Mouse (Mus musculus) myocyte (in vitro differentiated cells): ENCODE measurements at regions not wholly inside any gene's neighbourhood (a gene's known extent, or its start where the extent isn't known, plus 50 kb on each side); places are given as distances from the start of the nearest gene placed in this dataset.

Experiments used
- H3K27me3 ChIP-seq: one replicate; pipeline ENCODE4 v1.6.1; 2011; ENCODE audit not compliant: control insufficient read depth, insufficient read depth, insufficient read length
- H3K36me3 ChIP-seq: one replicate; pipeline ENCODE4 v1.6.1; 2011; ENCODE audit not compliant: control insufficient read depth, insufficient read depth
- H3K4me2 ChIP-seq: one replicate; pipeline ENCODE4 v1.6.1; 2011; ENCODE audit warnings: low read depth, control low read depth
- H3K4me3 ChIP-seq: one replicate; pipeline ENCODE4 v1.5.1; 2011; ENCODE audit warnings: mild to moderate bottlenecking, control low read depth, moderate library complexity
- H3K79me2 ChIP-seq: one replicate; pipeline ENCODE4 v1.6.1; 2011; ENCODE audit not compliant: control insufficient read depth, insufficient read depth
- H3ac ChIP-seq: one replicate; pipeline ENCODE4 v1.6.1; 2011; ENCODE audit not compliant: control insufficient read depth, insufficient read length
- CEBPB ChIP-seq: IDR thresholded peaks from 2 replicates; pipeline ENCODE4 v1.6.1; 2011; ENCODE audit warnings: mild to moderate bottlenecking, moderate library complexity; ENCODE audit not compliant: poor library complexity, insufficient read depth, severe bottlenecking
- E2F4 ChIP-seq: IDR thresholded peaks from one replicate; pipeline ENCODE4 v1.6.1; 2011; ENCODE audit warnings: mild to moderate bottlenecking, control low read depth, moderate library complexity; ENCODE audit not compliant: insufficient read depth
- MAX ChIP-seq: IDR thresholded peaks from one replicate; pipeline ENCODE4 v1.6.1; 2011; ENCODE audit warnings: low read depth, mild to moderate bottlenecking, control low read depth
- MYOD1 ChIP-seq, 3 experiments: IDR thresholded peaks; one replicate each; pipeline ENCODE4 v1.6.1; 2011; ENCODE audit warnings: control low read depth in 2 of 3, low read depth in 2 of 3, mild to moderate bottlenecking in 2 of 3, moderate library complexity in 1 of 3; ENCODE audit not compliant: insufficient read length in 2 of 3, control insufficient read depth in 1 of 3
- MYOG ChIP-seq, 3 experiments: IDR thresholded peaks; one replicate each; pipeline ENCODE4 v1.6.1; 2011; ENCODE audit warnings: control low read depth in 2 of 3, low read depth in 2 of 3, mild to moderate bottlenecking in 2 of 3; ENCODE audit not compliant: insufficient read length in 2 of 3, control insufficient read depth in 1 of 3, insufficient read depth in 1 of 3
- POLR2A ChIP-seq: IDR thresholded peaks from one replicate; pipeline ENCODE4 v1.6.1; 2011; ENCODE audit warnings: low read depth, mild to moderate bottlenecking, control low read depth, moderate library complexity; ENCODE audit not compliant: insufficient read length
- POLR2AphosphoS2 ChIP-seq: IDR thresholded peaks from one replicate; pipeline ENCODE4 v1.6.1; 2011; ENCODE audit warnings: low read depth, control low read depth; ENCODE audit not compliant: insufficient read length
- REST ChIP-seq: IDR thresholded peaks from one replicate; pipeline ENCODE4 v1.6.1; 2011; ENCODE audit warnings: mild to moderate bottlenecking, control low read depth, moderate library complexity; ENCODE audit not compliant: insufficient read depth, insufficient read length
- SRF ChIP-seq: IDR thresholded peaks from one replicate; pipeline ENCODE4 v1.6.1; 2011; ENCODE audit warnings: low read depth; ENCODE audit not compliant: control insufficient read depth, insufficient read length
- TCF12 ChIP-seq: IDR thresholded peaks from one replicate; pipeline ENCODE4 v1.6.1; 2011; ENCODE audit warnings: mild to moderate bottlenecking, control low read depth; ENCODE audit not compliant: poor library complexity, insufficient read depth, severe bottlenecking
- TCF3 ChIP-seq: IDR thresholded peaks from one replicate; pipeline ENCODE4 v1.6.1; 2011; ENCODE audit warnings: low read depth, control low read depth; ENCODE audit not compliant: insufficient read length
- USF1 ChIP-seq: IDR thresholded peaks from one replicate; pipeline ENCODE4 v1.6.1; 2011; ENCODE audit warnings: low read depth, mild to moderate bottlenecking, control low read depth, moderate library complexity

DNA sequence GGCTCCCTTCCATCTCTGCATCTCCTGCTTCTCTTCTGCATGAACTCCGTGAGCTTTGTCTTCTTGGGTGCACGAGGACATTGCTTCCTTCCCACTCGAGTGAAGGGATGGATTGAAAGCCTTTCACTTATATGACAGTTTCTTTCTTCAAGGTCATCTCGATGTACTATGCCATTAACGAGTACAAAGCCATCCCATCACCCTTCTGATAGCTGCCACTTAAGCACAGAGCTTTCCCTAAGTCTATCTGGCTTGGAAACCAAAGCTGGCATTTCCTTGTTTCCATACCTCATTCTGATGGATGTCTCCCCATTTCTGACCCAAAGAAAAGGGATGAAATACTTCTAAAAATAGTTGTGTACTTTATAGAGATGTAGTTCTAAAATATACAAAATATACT is 366.5 kb upstream of the Atp11b start:
- Histone ChIP-seq H3K27me3 (no peaks in the 10 kb centered on the region), H3ac (no peak overlapping the region), H3K79me2 (no peaks in the 10 kb centered on the region), H3K4me3 (no peak overlapping the region), H3K4me2 (no peak overlapping the region), H3K36me3 (no peaks in the 10 kb centered on the region)
- TF ChIP-seq CEBPB (no peak), REST (no peak)

- no peaks in the 10 kb centered on the region for H3K36me3 ChIP-seq
- no peaks in the 10 kb centered on the region for H3K79me2 ChIP-seq
- no peak overlapping the region for H3K4me3 ChIP-seq
- H3K4me2 ChIP-seq, result no peak overlapping the region
- no peaks in the 10 kb centered on the region for H3K27me3 ChIP-seq
- TF ChIP-seq E2F4, result no peak
- H3ac ChIP-seq, result no peak overlapping the region
These were observed 361.2 kb upstream of the Atp11b start for GRCm38 (mm10) chr3:35392657-35393056.

- no peaks in the 10 kb centered on the region for H3K27me3 ChIP-seq
- H3K4me3 ChIP-seq, result no peak overlapping the region
- no peak overlapping the region for H3K4me2 ChIP-seq
- H3ac ChIP-seq, result no peak overlapping the region
- no peak for TF ChIP-seq POLR2AphosphoS2
- TF ChIP-seq POLR2A, result no peak
- TF ChIP-seq TCF12, result no peak
- TF ChIP-seq SRF, result no peak
- no peak for TF ChIP-seq MYOG (IDR thresholded peaks at IDR 0.05; ENCODE audit: control insufficient read depth in 1 of 3, insufficient read depth in 1 of 3, insufficient read length in 2 of 3, low read depth in 2 of 3)
- TF ChIP-seq REST, result no peak
- TF ChIP-seq MYOD1 (IDR thresholded peaks at IDR 0.05; ENCODE audit: control insufficient read depth in 1 of 3, insufficient read length in 2 of 3, low read depth in 2 of 3), result no peak
- no peak for TF ChIP-seq CEBPB
- no peak for TF ChIP-seq TCF3
- TF ChIP-seq E2F4, result no peak
- TF ChIP-seq USF1, result no peak
- H3K36me3 ChIP-seq, result no peaks in the 10 kb centered on the region
- no peaks in the 10 kb centered on the region for H3K79me2 ChIP-seq
These were observed 353.7 kb upstream of the Atp11b start for GRCm38 (mm10) chr3:35400213-35400612.

DNA sequence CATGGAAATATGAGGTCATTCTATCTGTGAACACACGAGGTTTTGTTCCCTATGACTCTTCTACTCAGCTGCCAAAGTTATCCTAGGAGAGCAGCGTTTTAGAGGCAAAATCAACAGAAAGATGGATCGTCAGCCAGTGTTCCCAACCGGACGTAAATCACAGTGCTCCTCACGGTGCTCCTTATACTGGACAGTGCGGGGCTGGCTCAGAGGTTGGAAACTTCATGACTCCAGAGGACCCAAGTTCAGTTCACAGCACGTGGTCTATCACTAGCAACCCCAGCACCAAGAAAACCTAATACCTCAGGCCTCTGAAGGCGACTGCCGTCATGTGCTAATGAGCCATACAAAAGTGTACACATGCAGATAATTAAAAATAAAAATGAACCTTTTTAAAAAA is 351.2 kb upstream of the Atp11b start:
- H3ac ChIP-seq, result no peak overlapping the region
- no peak overlapping the region for H3K4me2 ChIP-seq
- H3K27me3 ChIP-seq, result no peaks in the 10 kb centered on the region
- H3K79me2 ChIP-seq, result no peaks in the 10 kb centered on the region
- H3K36me3 ChIP-seq, result no peaks in the 10 kb centered on the region
- H3K4me3 ChIP-seq, result no peak overlapping the region
- TF ChIP-seq CEBPB, result no peak
- no peak for TF ChIP-seq SRF
- TF ChIP-seq USF1, result no peak
- TF ChIP-seq POLR2A, result no peak

- no peaks in the 10 kb centered on the region for H3K27me3 ChIP-seq
- no peaks in the 10 kb centered on the region for H3K79me2 ChIP-seq
- H3ac ChIP-seq, result no peak overlapping the region
- no peak overlapping the region for H3K4me3 ChIP-seq
- H3K4me2 ChIP-seq, result no peak overlapping the region
- TF ChIP-seq CEBPB (no peak), USF1 (no peak), REST (no peak), E2F4 (no peak)
- H3K36me3 ChIP-seq, result no peaks in the 10 kb centered on the region
These were observed 350.0 kb upstream of the Atp11b start for GRCm38 (mm10) chr3:35403952-35404351.

DNA sequence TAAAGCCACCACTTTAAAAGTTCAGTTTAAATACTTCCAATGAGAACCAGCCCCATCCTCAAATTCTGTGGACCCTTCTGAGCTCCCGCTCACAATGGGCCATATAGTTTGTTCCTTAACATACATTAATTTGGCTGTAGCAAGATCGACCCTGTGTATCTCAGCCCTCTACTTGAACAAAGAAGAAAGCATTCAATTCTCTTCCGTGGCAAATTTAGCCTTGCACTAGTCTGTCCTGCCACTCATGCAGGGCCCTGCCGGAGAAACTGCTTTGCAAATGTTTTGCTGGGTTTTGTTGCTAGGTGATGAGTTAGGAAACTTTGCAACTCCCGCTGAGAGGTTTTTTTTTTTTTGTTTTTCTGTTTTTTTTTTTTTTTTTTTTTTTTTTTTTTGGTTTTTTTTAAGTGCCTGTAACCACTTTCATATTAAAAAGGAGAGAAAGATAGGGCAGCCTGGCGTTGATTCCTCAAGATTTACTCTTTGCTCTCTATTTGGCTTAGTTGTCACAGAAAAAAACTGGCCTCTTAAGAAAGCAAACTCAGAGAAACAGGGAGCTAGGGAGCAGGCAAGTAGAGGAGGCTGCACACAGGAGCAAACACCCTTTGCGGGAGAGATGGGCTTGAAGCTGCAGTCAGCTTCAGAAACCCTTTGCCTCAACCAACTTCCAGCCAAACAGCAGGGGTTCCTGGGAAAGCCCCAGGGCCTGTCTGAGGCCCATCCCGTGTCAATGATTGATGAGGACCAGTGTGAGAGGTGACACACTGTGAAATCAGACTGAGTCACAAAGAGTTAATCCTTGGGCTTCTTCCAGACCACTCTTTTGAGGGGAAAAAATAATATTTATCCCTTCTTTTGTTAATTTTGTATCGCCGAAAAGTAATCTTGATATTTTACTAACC is 349.2 kb upstream of the Atp11b start:
- Histone ChIP-seq H3K4me3 (peak overlapping the region; percentile 4), H3K79me2 (no peaks in the 10 kb centered on the region), H3ac (no peak overlapping the region), H3K27me3 (no peaks in the 10 kb centered on the region), H3K4me2 (peak overlapping the region; percentile 87), H3K36me3 (no peaks in the 10 kb centered on the region)
- TF ChIP-seq MYOG (IDR thresholded peaks at IDR 0.05; ENCODE audit: control insufficient read depth in 1 of 3, insufficient read depth in 1 of 3, insufficient read length in 2 of 3, low read depth in 2 of 3) (no peak), MYOD1 (IDR thresholded peaks at IDR 0.05; ENCODE audit: control insufficient read depth in 1 of 3, insufficient read length in 2 of 3, low read depth in 2 of 3) (no peak), USF1 (no peak), MAX (no peak), TCF12 (no peak), E2F4 (no peak), POLR2AphosphoS2 (no peak), CEBPB (no peak), POLR2A (no peak)
